Mouse (Mus musculus) erythroblast, embryonic 14.5 days (primary cell): ENCODE data around the gene Ramp2.

ENCODE experiments used
- GATA1 ChIP-seq: IDR thresholded peaks from 2 replicates; pipeline ENCODE4 v1.6.1; 2012; ENCODE audit warnings: low read length, inconsistent platforms, mixed read lengths
- TAL1 ChIP-seq: IDR thresholded peaks from 3 replicates; pipeline ENCODE4 v1.6.1; 2012; ENCODE audit warnings: low read length, inconsistent platforms, mixed read lengths

DNA sequence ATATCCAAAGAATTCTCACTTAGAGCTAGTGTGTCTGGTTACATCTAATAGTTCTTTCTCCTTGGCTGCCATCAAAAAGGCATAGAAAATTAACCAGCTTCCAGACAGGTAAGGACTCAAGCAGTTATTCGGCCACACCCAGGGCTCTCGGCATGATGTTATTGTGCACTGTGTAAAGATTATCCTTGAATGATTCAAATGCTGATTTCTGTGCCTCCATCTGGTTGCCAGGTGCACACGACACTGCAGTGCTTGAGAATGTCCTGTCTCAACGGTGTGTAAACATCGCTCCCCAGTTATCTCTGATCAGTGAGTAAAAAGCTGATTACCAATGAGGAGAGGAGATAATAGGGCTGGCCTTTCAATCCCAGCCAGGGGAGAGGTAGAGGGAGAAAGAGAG lies 61.9 kb downstream of the Ramp2 start:
- TF ChIP-seq GATA1, result no peak
- TF ChIP-seq TAL1, result no peak
